In the genomic region with DNA sequence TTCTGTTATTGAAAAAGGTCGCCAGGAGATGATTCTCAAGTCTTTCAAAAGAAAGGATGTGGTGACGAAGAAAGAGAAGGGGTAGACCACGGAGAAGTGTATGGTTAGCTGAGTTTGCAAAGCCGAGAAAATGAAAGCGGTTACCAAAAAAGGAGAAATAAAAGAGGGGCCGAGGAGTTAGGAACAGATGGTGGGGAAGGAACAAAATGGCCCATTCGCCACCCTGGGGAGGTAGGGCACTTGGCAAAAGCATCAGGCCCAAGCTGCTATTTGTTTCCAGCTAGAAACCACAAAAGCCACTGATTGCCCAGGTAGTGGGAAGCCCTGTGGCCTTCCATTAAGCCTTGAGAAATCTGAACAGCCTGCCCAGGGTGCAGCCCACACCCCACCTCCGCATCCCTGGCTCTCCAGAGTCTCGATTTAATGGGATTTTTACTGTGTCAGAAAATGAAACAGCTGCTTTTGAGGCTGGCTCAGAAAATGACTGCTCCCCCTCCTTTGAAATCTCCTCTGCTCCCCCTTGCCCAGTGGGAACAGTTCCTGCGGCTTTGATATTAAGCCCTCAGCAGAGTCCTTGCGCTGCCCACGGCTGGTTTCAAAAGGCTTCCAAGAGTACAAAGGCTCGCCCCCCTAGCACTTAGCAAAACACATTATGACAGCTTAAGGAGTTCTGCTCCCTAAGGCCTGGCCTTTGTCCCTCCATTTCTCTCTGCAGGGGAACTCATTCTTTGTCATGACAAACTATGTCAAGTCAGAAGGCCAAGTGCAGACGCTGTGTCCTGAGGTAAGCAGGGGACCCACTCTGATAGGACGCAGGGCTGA, we compare ENCODE assay signal across 8 mouse cellular contexts. TPM values are rescaled to one million over a fixed set of nuclear protein-coding genes. Genes with fewer than 3 reads are reported as not detected.
DNase-seq lines count a peak whose midpoint lies in the region; ATAC-seq lines count a peak whose summit lies in the region.

No protein-coding gene starts in this region.

- H3K4me1 ChIP-seq in embryonic facial prominence, embryonic 14.5 days (ENCODE audit: control insufficient read depth, insufficient read depth, low read length), result peaks cover 12% of the 10 kb centered on the region
- H3K4me1 ChIP-seq in neural tube, embryonic 13.5 days (replicated peaks), result peaks cover 30% of the 10 kb centered on the region

- H3K27ac ChIP-seq in embryonic facial prominence, embryonic 14.5 days (replicated peaks; ENCODE audit: low read depth, low read length), result peak overlapping the region; percentile 39
- H3K27ac ChIP-seq in neural tube, embryonic 13.5 days (replicated peaks), result peak overlapping the region; percentile 92

- H3K4me2 ChIP-seq in embryonic facial prominence, embryonic 14.5 days (ENCODE audit: low read depth, low read length), result peak overlapping the region; percentile 21; the same call in 1 of the 2 replicates
- peak overlapping the region; percentile 34 for H3K4me2 ChIP-seq in neural tube, embryonic 13.5 days

- intact Hi-C loops in left cerebral cortex, postnatal 25 days (cut with DNase I), result loop anchor here (2.0 kb wide), 2 partner anchors 53 to 123 kb away; partner anchors contain the start of gene P2rx4

- H3K9me3 ChIP-seq in embryonic facial prominence, embryonic 14.5 days (ENCODE audit: control insufficient read depth, low read length), result no peaks in the 10 kb centered on the region
- H3K9me3 ChIP-seq in neural tube, embryonic 13.5 days, result no peaks in the 10 kb centered on the region

- peak overlapping the region; percentile 17; the same call in 1 of the 2 replicates for H3K9ac ChIP-seq in embryonic facial prominence, embryonic 14.5 days (ENCODE audit: low read depth, low read length)
- peak overlapping the region; percentile 26 for H3K9ac ChIP-seq in neural tube, embryonic 13.5 days

- no peaks in the 10 kb centered on the region for H3K27me3 ChIP-seq in embryonic facial prominence, embryonic 14.5 days (replicated peaks; ENCODE audit: control insufficient read depth, insufficient read depth, low read length)
- no peaks in the 10 kb centered on the region for H3K27me3 ChIP-seq in neural tube, embryonic 13.5 days

- no peak overlapping the region for H3K4me3 ChIP-seq in embryonic facial prominence, embryonic 14.5 days (ENCODE audit: low read depth, low read length)
- H3K4me3 ChIP-seq in neural tube, embryonic 13.5 days, result no peak overlapping the region

- WGBS in embryonic facial prominence, embryonic 14.5 days, result 32% methylated on average over 15 of the region's 15 CpGs
- 19% methylated on average over 15 of the region's 15 CpGs for WGBS in neural tube, embryonic 13.5 days

- DNase-seq in heart, adult 18-20 months, result peak; percentile 34 to 35
- DNase-seq in heart, adult 8-10 months (ENCODE audit: low spot score), result no peak
- DNase-seq in right cerebral cortex, adult 18-20 months, result peak; percentile 66
- DNase-seq in right cerebral cortex, postnatal 14 days, result no peak
- peak; percentile 59 for DNase-seq in embryonic facial prominence, embryonic 14.5 days (ENCODE audit: low spot score)
- peak; percentile 45 to 83 for DNase-seq in left cerebral cortex, postnatal 25 days (ENCODE audit: low spot score in 2 of 2)
- DNase-seq in spleen, postnatal 10 days (ENCODE audit: low spot score in 2 of 2), result no peak

- ATAC-seq in embryonic facial prominence, embryonic 14.5 days (ENCODE audit: low read depth), result peak; percentile 64
- ATAC-seq in neural tube, embryonic 13.5 days (ENCODE audit: low read depth), result peak; percentile 83

- no peaks in the 10 kb centered on the region for H3K36me3 ChIP-seq in embryonic facial prominence, embryonic 14.5 days (ENCODE audit: control insufficient read depth, insufficient read depth, low read length)
- no peaks in the 10 kb centered on the region for H3K36me3 ChIP-seq in neural tube, embryonic 13.5 days

RNA-seq across cellular contexts. Expression of gene P2rx7, which starts 9.9 kb away (rescaled TPM):
- total RNA-seq in heart, adult 18-20 months (2021), result 1 to 10 TPM; 2.9 to 3.1 TPM
- 1 to 10 TPM; 3.1 to 3.6 (median 3.4) TPM for total RNA-seq in heart, adult 8-10 months (2022)
- 2.1 and 2.3 TPM in 2 replicates for polyA plus RNA-seq in embryonic facial prominence, embryonic 14.5 days (2014; fragmentation: Nextera tagmentation; extraction: Ambion mirVana)
- total RNA-seq in left cerebral cortex, postnatal 25 days (2021), result 1 to 10 TPM; 7.9 to 8.3 TPM
- polyA plus RNA-seq in neural tube, embryonic 13.5 days (2015; fragmentation: Nextera tagmentation; extraction: Ambion mirVana), result 5.8 and 5.9 TPM in 2 replicates

RNA-seq across cellular contexts. Expression of gene Ift81, which starts 39.3 kb away (rescaled TPM):
- 10 to 100 TPM; 68.8 to 69.9 TPM for total RNA-seq in heart, adult 18-20 months (2021)
- total RNA-seq in heart, adult 8-10 months (2022), result 10 to 100 TPM; 64.5 to 96.2 (median 80.6) TPM
- polyA plus RNA-seq in embryonic facial prominence, embryonic 14.5 days (2014; fragmentation: Nextera tagmentation; extraction: Ambion mirVana), result 36.7 and 38.7 TPM in 2 replicates
- total RNA-seq in left cerebral cortex, postnatal 25 days (2021), result 10 to 100 TPM; 39.5 to 40.1 TPM
- polyA plus RNA-seq in neural tube, embryonic 13.5 days (2015; fragmentation: Nextera tagmentation; extraction: Ambion mirVana), result 54.0 and 57.8 TPM in 2 replicates

RNA-seq across cellular contexts. Expression of gene P2rx4, which starts 53.7 kb away (rescaled TPM):
- total RNA-seq in heart, adult 18-20 months (2021), result 10 to 100 TPM; 21.4 to 21.5 TPM
- 10 to 100 TPM; 16.2 to 19.3 (median 18.5) TPM for total RNA-seq in heart, adult 8-10 months (2022)
- 20.1 and 22.2 TPM in 2 replicates for polyA plus RNA-seq in embryonic facial prominence, embryonic 14.5 days (2014; fragmentation: Nextera tagmentation; extraction: Ambion mirVana)
- total RNA-seq in left cerebral cortex, postnatal 25 days (2021), result 10 to 100 TPM; 14.9 to 16.7 TPM
- 16.0 and 19.2 TPM in 2 replicates for polyA plus RNA-seq in neural tube, embryonic 13.5 days (2015; fragmentation: Nextera tagmentation; extraction: Ambion mirVana)

Comparison
In these comparisons a context has a peak if more than half of its experiments do, and no peak if none do; other contexts are left out.
1. DNase-seq: peak in heart, adult 18-20 months (2 of 2), right cerebral cortex, adult 18-20 months (single experiment), embryonic facial prominence, embryonic 14.5 days (single experiment) and left cerebral cortex, postnatal 25 days (2 of 2); none in heart, adult 8-10 months (single experiment), right cerebral cortex, postnatal 14 days (single experiment) and spleen, postnatal 10 days (0 of 2).